Mouse (Mus musculus) liver, embryonic 13.5 days (tissue): ENCODE results near the gene Recql5. TPM values are rescaled to one million over a fixed set of nuclear protein-coding genes. Genes with fewer than 3 reads are reported as not detected.

Experiments
- ATAC-seq: fragments of 200-750 bp; cut with Nextera tagmentation; 2 replicates; pipeline ENCODE4 v1.8.0; 2017; ENCODE audit warnings: low read depth, mild to moderate bottlenecking, moderate number of reproducible peaks, moderate library complexity
- DNase-seq: peaks from one replicate; pipeline ENCODE4 v3.0.0; 2022
- H3K27ac ChIP-seq: fragments of 300-500 bp; sonication (generic); 2 replicates; pipeline ENCODE4 v1.5.1; 2015; ENCODE audit warnings: moderate library complexity, mild to moderate bottlenecking, inconsistent platforms
- H3K27me3 ChIP-seq: fragments of 300-500 bp; sonication (generic); 2 replicates; pipeline ENCODE4 v1.6.1; 2015; ENCODE audit warnings: mild to moderate bottlenecking, inconsistent platforms
- H3K36me3 ChIP-seq: fragments of 300-500 bp; sonication (generic); 2 replicates; pipeline ENCODE4 v1.6.1; 2015; ENCODE audit warnings: mild to moderate bottlenecking, inconsistent platforms
- H3K4me1 ChIP-seq: fragments of 300-500 bp; sonication (generic); replicated peaks from 2 replicates; pipeline ENCODE4 v1.6.1; 2015; ENCODE audit warnings: inconsistent platforms
- H3K4me2 ChIP-seq: fragments of 300-500 bp; sonication (generic); 2 replicates; pipeline ENCODE4 v1.6.1; 2015; ENCODE audit warnings: inconsistent platforms, mild to moderate bottlenecking, moderate library complexity
- H3K4me3 ChIP-seq: fragments of 300-500 bp; sonication (generic); replicated peaks from 2 replicates; pipeline ENCODE4 v1.5.1; 2015; ENCODE audit warnings: mild to moderate bottlenecking, inconsistent platforms
- H3K9ac ChIP-seq: fragments of 300-500 bp; sonication (generic); 2 replicates; pipeline ENCODE4 v1.6.1; 2015; ENCODE audit warnings: mild to moderate bottlenecking, inconsistent platforms
- H3K9me3 ChIP-seq: fragments of 300-500 bp; sonication (generic); replicated peaks from 2 replicates; pipeline ENCODE4 v1.6.1; 2016; ENCODE audit warnings: inconsistent platforms
- WGBS: fragments of 180-500 bp; shearing (Covaris S2); methylation state at CpG from one replicate; pipeline ENCODE4 v1.1.7; 2015; ENCODE audit not compliant: insufficient replicate concordance; 5-methylcytosine and 5-hydroxymethylcytosine counted together
- polyA plus RNA-seq: library from polyadenylated mRNA; unstranded; fragments of >200 nt; fragmentation: Nextera tagmentation; extraction: Ambion mirVana; gene quantifications from 2 replicates; pipeline ENCODE4 v1.2.1, GENCODE M21; 2015

Recql5 gene
- polyA plus RNA-seq, 1 experiment from 2014 or later: 9.9 TPM

DNA sequence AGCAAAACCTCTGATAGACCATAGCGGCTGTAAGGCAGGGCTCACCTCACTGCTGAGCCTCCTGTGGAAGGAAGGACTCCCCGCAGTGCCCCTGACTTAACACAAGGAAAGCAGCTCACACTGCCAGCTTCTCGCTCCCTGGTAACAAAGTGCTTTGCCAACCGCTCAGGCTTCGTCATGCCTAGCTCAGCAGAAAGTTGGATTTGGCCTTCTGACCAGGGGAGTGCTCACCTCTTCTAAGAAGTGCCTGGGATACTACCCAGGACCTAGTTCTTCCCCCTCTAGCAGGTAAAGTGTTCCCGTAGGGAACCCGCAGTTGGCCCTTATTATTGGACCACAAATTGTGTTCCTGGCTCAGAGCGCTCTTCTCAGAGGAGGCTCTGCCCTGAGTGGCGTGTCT lies 25.7 kb upstream of the Recql5 start:
- Histone ChIP-seq H3K9ac (no peak overlapping the region), H3K4me3 (no peak overlapping the region), H3K36me3 (peaks cover 83% of the 10 kb centered on the region), H3K4me1 (peaks cover 19% of the 10 kb centered on the region), H3K4me2 (no peak overlapping the region), H3K27ac (no peak overlapping the region), H3K9me3 (no peaks in the 10 kb centered on the region), H3K27me3 (no peaks in the 10 kb centered on the region)
- ATAC-seq (no peak), DNase-seq (no peak)
- 91% methylated on average over 9 of the region's 9 CpGs for WGBS

DNA sequence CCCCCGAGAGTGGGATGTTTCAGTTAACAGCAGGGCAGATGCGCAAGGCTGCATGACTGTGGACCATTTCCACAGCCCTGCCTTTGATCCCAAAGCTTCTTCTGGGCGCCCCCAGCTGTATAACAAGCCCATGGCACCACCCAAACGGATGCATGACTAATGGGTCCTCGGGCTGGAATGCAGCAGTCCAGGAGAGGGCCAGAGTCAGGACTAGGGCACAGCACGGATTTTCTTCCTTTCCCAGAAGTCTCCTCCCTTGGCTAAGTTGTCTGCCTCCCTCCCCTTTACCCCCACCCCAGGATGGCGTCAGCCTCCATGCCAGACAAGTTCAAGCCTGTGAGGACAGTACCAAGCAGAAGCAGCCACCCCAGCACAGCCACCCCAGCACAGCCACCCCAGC lies 24.7 kb upstream of the Recql5 start:
- WGBS: 81% methylated on average over 7 of the region's 7 CpGs

DNA sequence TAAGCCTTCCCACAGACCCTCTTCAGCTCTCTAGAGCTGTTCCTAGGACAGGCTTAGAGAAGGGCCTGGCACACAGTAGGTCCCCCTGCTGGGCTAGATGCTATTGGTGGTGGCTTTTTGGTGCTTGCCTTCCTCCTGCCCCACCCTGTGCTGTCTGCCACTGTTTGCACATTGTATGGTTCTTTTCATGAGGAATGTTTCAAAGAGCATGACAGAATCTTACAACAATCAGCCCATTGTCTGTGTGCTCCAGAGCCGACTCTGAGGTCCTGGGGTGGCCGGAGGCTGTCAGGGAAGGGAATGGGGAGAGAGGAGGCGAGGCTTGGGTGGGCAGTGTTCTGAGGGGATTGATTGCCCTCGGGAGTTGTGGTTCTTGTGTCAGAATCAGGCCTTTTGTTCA lies 23.2 kb upstream of the Recql5 start:
- peaks cover 83% of the 10 kb centered on the region for H3K36me3 ChIP-seq

More for the DNA sequence above, 24.7 kb upstream of the Recql5 start:
- Histone ChIP-seq H3K27me3 (no peaks in the 10 kb centered on the region), H3K9me3 (no peaks in the 10 kb centered on the region), H3K4me1 (peaks cover 16% of the 10 kb centered on the region), H3K9ac (no peak overlapping the region), H3K27ac (no peak overlapping the region), H3K4me3 (no peak overlapping the region), H3K36me3 (peaks cover 82% of the 10 kb centered on the region), H3K4me2 (no peak overlapping the region)
- no peak for DNase-seq
- ATAC-seq: no peak

DNA sequence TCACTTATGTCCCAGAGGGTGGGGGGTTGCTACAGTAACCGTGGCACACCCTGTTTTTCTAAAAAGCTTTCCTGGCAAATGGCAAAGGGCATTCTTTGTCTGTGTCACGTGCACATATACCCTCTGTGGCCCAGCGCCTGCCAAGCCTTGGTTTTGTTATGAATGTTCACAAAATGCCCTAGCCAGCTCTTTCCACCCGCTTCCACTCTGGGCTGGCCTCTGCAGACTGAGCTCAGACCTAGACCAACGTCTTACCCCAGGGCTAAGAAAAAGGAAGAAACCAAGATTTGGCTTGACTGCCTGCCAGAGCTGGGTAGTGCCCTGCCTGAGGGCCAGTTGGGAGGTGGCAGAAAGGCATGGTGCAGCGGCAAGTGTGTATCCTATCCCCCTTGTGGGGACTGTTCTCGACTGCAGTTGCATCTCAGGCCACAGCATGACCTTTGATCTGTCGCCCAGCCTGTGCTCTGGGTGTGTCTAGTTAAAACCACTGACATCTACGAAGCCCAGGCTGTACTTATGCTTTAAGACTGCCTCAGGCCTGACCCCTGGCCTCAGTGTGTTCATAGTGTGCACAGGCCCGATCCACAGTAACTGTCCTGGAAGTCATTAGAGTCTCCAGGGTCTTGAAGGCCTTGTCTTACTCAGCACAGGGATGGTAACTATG lies 22.1 kb upstream of the Recql5 start:
- H3K4me2 ChIP-seq: no peak overlapping the region
- H3K36me3 ChIP-seq: peaks cover 83% of the 10 kb centered on the region
- H3K27ac ChIP-seq: no peak overlapping the region
- no peak overlapping the region for H3K9ac ChIP-seq
- no peaks in the 10 kb centered on the region for H3K27me3 ChIP-seq
- peaks cover 16% of the 10 kb centered on the region for H3K4me1 ChIP-seq
- H3K9me3 ChIP-seq: no peaks in the 10 kb centered on the region
- no peak overlapping the region for H3K4me3 ChIP-seq
- no peak for DNase-seq
- 69% methylated on average over 10 of the region's 10 CpGs for WGBS
- ATAC-seq: 0 out of 2 replicates have a peak, but pooled peaks have one; percentile 31

More for the DNA sequence above, 23.2 kb upstream of the Recql5 start:
- no peak overlapping the region for H3K9ac ChIP-seq
- H3K27ac ChIP-seq: no peak overlapping the region
- H3K9me3 ChIP-seq: no peaks in the 10 kb centered on the region
- no peak for DNase-seq
- no peak overlapping the region for H3K4me2 ChIP-seq
- H3K27me3 ChIP-seq: no peaks in the 10 kb centered on the region
- 82% methylated on average over 4 of the region's 4 CpGs for WGBS
- H3K4me1 ChIP-seq: peaks cover 16% of the 10 kb centered on the region
- H3K4me3 ChIP-seq: no peak overlapping the region
- ATAC-seq: no peak

DNA sequence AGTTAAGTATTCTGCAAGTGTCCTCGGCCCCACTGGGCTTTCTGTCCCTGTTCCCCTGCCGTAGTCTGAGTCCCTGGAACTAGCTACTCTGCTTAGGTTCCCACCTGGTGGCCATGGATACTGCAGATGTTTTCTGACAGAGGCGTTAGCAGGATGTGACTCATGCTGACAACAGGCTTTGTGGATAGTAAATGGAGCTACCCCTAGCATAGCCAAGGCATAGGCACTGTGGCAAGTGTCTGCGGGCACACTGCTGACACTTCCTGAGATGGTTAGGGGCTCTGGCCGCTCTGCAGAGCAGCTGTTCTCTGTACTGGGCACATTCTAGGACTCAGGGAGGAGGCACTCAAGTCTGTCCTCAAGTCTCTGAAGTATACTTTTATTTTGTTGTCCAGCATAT lies 21.4 kb upstream of the Recql5 start:
- 79% methylated on average over 5 of the region's 5 CpGs for WGBS
- DNase-seq (no peak), ATAC-seq (no peak)
- H3K9ac ChIP-seq: no peak overlapping the region
- peaks cover 16% of the 10 kb centered on the region for H3K4me1 ChIP-seq
- H3K4me3 ChIP-seq: no peak overlapping the region
- no peaks in the 10 kb centered on the region for H3K27me3 ChIP-seq
- H3K9me3 ChIP-seq: no peaks in the 10 kb centered on the region
- H3K36me3 ChIP-seq: peaks cover 79% of the 10 kb centered on the region
- no peak overlapping the region for H3K4me2 ChIP-seq
- no peak overlapping the region for H3K27ac ChIP-seq

DNA sequence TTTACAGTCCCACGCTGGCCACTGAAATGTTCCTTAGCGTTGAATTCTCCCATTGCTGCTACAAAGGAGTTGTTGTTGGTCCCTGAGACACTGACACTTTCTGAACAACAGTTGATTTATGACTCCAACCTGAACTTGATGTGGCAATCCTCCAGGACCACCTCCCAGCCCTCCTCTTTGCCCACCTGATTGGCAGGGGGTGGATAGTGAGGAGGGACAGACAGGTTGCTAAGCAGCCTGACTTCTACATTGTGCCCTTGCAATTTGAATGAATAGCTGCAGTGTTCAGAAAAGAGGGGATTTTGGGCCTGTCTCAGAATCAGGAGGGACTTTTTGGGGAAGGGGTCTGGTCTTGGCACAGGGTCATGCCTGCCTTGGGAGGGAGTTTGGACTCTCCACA lies 17.4 kb upstream of the Recql5 start:
- Histone ChIP-seq H3K9ac (no peak overlapping the region), H3K4me1 (peaks cover 14% of the 10 kb centered on the region), H3K27me3 (no peaks in the 10 kb centered on the region), H3K36me3 (peaks cover 89% of the 10 kb centered on the region), H3K27ac (no peak overlapping the region), H3K4me2 (no peak overlapping the region), H3K4me3 (no peak overlapping the region), H3K9me3 (no peaks in the 10 kb centered on the region)
- DNase-seq (no peak), ATAC-seq (no peak)
- WGBS: 89% methylated on average over 2 of the region's 2 CpGs

DNA sequence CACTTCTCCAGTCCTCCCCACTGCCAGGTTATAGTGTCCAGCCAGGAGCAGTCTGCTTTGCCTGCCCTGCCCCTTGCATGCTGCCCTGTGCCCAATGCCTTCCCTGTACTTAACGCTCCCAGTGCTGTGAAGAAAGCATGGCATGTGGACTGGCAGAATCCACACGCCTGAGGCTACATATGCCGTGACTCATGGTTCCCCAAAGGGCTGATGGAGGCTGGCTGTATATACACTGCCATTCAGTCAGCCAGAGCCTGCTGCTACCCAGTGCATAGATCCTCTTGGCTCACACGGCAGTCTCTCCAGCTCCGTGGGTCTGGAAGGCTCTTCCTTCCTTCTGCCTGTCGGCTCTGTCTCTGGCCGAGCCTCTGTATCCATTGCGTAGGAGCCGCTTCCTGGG lies 15.0 kb upstream of the Recql5 start:
- H3K9me3 ChIP-seq: no peaks in the 10 kb centered on the region
- no peak for ATAC-seq
- H3K27ac ChIP-seq: no peak overlapping the region
- 83% methylated on average over 9 of the region's 9 CpGs for WGBS
- no peaks in the 10 kb centered on the region for H3K4me1 ChIP-seq
- no peak overlapping the region for H3K4me2 ChIP-seq
- H3K36me3 ChIP-seq: peaks cover 90% of the 10 kb centered on the region
- no peak overlapping the region for H3K4me3 ChIP-seq
- DNase-seq: no peak
- H3K27me3 ChIP-seq: no peaks in the 10 kb centered on the region
- H3K9ac ChIP-seq: no peak overlapping the region

DNA sequence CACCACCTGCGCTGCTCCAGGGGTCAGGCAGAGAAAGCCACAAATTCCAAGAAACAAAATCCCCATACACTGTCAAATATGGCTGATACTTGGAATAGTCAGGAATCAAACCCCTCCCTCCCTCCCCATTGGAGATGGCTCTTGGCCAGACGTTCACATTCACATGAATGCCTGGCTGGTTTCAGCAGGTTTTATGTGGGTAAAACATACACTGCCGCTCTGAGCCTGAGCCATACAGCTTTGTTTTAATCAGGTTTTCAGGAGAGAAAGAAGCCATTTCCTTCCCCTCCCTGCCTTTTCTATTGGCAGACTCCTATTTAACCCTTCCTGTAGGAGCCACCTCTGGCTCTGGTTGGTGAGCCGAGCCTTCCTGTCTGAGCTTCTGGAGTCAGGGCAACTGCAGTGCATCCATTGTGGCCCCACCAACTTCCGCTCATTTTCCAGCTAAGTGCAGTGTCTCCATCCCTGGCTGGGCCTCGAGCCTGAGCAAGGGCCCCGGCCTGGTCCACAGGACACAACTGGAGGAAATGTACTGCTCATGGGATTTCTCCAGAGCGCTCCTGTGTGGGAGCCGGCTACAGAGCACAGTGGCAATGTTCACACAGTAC lies 13.0 kb upstream of the Recql5 start:
- ATAC-seq: no peak
- H3K9me3 ChIP-seq: no peaks in the 10 kb centered on the region
- no peak for DNase-seq
- no peak overlapping the region for H3K4me2 ChIP-seq
- no peak overlapping the region for H3K27ac ChIP-seq
- H3K27me3 ChIP-seq: no peaks in the 10 kb centered on the region
- peaks cover 86% of the 10 kb centered on the region for H3K36me3 ChIP-seq
- no peak overlapping the region for H3K9ac ChIP-seq
- 85% methylated on average over 9 of the region's 9 CpGs for WGBS
- H3K4me1 ChIP-seq: no peaks in the 10 kb centered on the region
- no peak overlapping the region for H3K4me3 ChIP-seq

DNA sequence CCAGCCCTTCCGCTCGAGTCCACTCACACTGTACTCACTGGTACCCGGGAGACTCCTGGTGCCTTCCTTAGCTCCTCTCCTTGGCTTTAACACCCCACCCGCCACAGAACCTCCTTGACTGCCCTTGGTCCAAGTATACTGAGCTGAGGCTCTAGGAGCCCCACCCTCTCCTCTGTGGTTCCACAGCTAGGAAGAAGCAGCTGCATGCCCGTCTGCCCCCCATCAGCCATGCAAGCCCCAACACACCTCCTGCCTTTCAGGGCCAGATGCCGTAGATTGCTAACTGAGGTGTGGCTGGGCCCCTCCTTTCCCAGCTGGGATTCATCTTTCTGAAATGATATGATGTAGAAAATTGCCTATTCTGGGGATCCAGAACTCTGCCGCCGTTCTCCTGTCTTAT lies 12.0 kb upstream of the Recql5 start:
- DNase-seq (no peak), ATAC-seq (no peak)
- no peak overlapping the region for H3K9ac ChIP-seq
- H3K9me3 ChIP-seq: no peaks in the 10 kb centered on the region
- peaks cover 85% of the 10 kb centered on the region for H3K36me3 ChIP-seq
- H3K4me2 ChIP-seq: no peak overlapping the region
- peaks cover 2% of the 10 kb centered on the region; the same call in 1 of the 2 replicates for H3K4me1 ChIP-seq
- WGBS: 82% methylated on average over 8 of the region's 8 CpGs
- no peak overlapping the region for H3K4me3 ChIP-seq
- no peak overlapping the region for H3K27ac ChIP-seq
- H3K27me3 ChIP-seq: no peaks in the 10 kb centered on the region

DNA sequence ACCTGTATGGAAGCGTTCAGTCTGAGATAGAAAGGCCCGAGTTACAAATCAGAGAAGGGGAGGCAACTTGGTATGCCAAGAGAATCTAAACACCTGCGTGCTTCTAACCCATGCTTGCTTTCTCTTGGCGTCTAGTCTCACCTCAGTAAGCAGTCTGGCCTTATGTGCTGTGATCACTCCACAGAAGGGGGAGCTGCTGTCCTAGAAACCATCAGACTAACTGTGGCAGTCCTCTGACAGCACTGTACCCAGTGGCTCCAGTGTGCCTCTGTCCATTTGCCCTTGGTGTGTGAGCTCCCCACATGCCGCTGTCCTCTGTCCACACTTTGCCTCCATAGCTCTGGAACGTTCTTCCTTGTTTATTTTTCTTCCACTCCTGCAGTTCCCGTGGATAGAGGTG lies 8.7 kb upstream of the Recql5 start:
- no peaks in the 10 kb centered on the region for H3K9me3 ChIP-seq
- H3K27me3 ChIP-seq: no peaks in the 10 kb centered on the region
- H3K4me1 ChIP-seq: peaks cover 7% of the 10 kb centered on the region
- H3K9ac ChIP-seq: no peak overlapping the region
- H3K4me3 ChIP-seq: no peak overlapping the region
- peaks cover 88% of the 10 kb centered on the region for H3K36me3 ChIP-seq
- WGBS: 85% methylated on average over 7 of the region's 7 CpGs
- H3K27ac ChIP-seq: no peak overlapping the region
- no peak overlapping the region for H3K4me2 ChIP-seq
- DNase-seq (no peak), ATAC-seq (no peak)

DNA sequence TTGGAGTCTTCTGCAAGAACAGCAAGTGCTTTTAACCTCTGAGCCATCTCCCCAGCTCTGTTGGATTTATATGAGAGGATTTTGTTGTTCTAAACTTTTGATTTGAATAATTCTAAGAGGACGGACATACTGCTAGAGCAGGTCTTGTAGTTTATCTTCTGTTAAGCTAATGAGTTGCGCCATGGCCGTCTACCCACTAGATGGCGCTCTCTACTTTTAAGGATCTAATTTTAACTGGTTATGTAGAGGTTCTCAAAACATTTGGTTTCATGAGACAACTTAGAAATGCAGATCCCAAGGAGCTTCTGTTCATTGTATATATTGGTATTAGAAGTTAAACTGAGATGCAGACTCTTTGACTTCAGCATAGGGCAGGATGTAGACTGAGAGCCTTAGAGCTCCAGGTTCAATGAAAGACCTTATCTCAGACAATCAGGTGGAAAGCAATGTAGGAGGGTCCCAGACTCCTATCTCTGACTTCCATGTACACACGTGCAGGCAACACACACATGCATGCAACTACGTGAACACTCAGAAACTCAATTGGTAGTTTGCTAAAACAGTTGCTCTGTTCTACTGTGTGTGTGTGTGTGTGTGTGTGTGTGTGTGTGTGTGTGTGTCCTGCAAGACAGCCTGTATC lies 6.5 kb upstream of the Recql5 start:
- Histone ChIP-seq H3K9ac (no peak overlapping the region), H3K9me3 (no peaks in the 10 kb centered on the region), H3K4me3 (no peak overlapping the region), H3K27ac (no peak overlapping the region), H3K36me3 (peaks cover 87% of the 10 kb centered on the region), H3K4me2 (no peak overlapping the region), H3K4me1 (peaks cover 15% of the 10 kb centered on the region), H3K27me3 (no peaks in the 10 kb centered on the region)
- peak; percentile 34 for DNase-seq
- peak; percentile 72 for ATAC-seq
- WGBS: 14% methylated on average over 6 of the region's 6 CpGs
